Mouse (Mus musculus): ENCODE measurements around the gene Hnrnpl.

Hnrnpl gene

GRCm38 (mm10) chr7:28814306-28815034 lies 6.1 kb downstream of the Hnrnpl start:
- no peak for DNase-seq

- DNase-seq: no peak
Observed at GRCm38 (mm10) chr7:28815230-28815629, 6.9 kb downstream of the Hnrnpl start.

- DNase-seq: no peak
Observed at GRCm38 (mm10) chr7:28816201-28816600, 7.9 kb downstream of the Hnrnpl start.

GRCm38 (mm10) chr7:28816920-28817319 lies 8.6 kb downstream of the Hnrnpl start:
- DNase-seq: no peak

GRCm38 (mm10) chr7:28817524-28817923 lies 9.2 kb downstream of the Hnrnpl start:
- no peak for DNase-seq

- DNase-seq: no peak
Observed at GRCm38 (mm10) chr7:28817957-28818356, 9.6 kb downstream of the Hnrnpl start.

GRCm38 (mm10) chr7:28818436-28818835 lies 10.1 kb downstream of the Hnrnpl start:
- DNase-seq: no peak

- DNase-seq: no peak
Observed at GRCm38 (mm10) chr7:28818861-28819452, 10.6 kb downstream of the Hnrnpl start.

- no peak for DNase-seq
Observed at GRCm38 (mm10) chr7:28819571-28819970, 11.2 kb downstream of the Hnrnpl start.

GRCm38 (mm10) chr7:28820358-28821260 lies 12.3 kb downstream of the Hnrnpl start:
- no peak for DNase-seq

GRCm38 (mm10) chr7:28821261-28821831 lies 13.0 kb downstream of the Hnrnpl start:
- DNase-seq: peak; percentile 66

- no peak for DNase-seq
Observed at GRCm38 (mm10) chr7:28822556-28822955, 14.2 kb downstream of the Hnrnpl start.

GRCm38 (mm10) chr7:28822993-28823903 lies 14.9 kb downstream of the Hnrnpl start:
- no peak for DNase-seq

- no peak for DNase-seq
Observed at GRCm38 (mm10) chr7:28823932-28824331, 15.6 kb downstream of the Hnrnpl start.

- peak; percentile 87 for DNase-seq
Observed at GRCm38 (mm10) chr7:28824941-28825685, 16.8 kb downstream of the Hnrnpl start, which contains the start of gene Ech1. Gene Ech1, plus strand, starts transcription at chr7:28825217.

GRCm38 (mm10) chr7:28825686-28826401 lies 17.5 kb downstream of the Hnrnpl start:
- DNase-seq: no peak

GRCm38 (mm10) chr7:28826402-28826772 lies 18.0 kb downstream of the Hnrnpl start:
- DNase-seq: no peak

GRCm38 (mm10) chr7:28827338-28827737 lies 19.0 kb downstream of the Hnrnpl start:
- peak; percentile 53 for DNase-seq

GRCm38 (mm10) chr7:28829821-28830220 lies 21.5 kb downstream of the Hnrnpl start:
- no peak for DNase-seq

- no peak for DNase-seq
Observed at GRCm38 (mm10) chr7:28830981-28831380, 22.6 kb downstream of the Hnrnpl start.

Measured in right cerebral cortex, postnatal 25 days (tissue).